Mouse (Mus musculus) A20 (cell line): Measurements from ENCODE around the gene Cxcr2.
A peak's percentile ranks its signal among the peaks of the same experiment; 100 is the strongest.

ENCODE experiments used
- DNase-seq: peaks from one replicate; pipeline ENCODE4 v3.0.0-alpha.2; 2011; ENCODE audit warnings: low read depth, low spot score

Gene Cxcr2

GRCm38 (mm10) chr1:74153461-74154184 lies at the start of gene Cxcr2:
Gene Cxcr2, plus strand, starts transcription at chr1:74153989.
- no peak for DNase-seq

DNA sequence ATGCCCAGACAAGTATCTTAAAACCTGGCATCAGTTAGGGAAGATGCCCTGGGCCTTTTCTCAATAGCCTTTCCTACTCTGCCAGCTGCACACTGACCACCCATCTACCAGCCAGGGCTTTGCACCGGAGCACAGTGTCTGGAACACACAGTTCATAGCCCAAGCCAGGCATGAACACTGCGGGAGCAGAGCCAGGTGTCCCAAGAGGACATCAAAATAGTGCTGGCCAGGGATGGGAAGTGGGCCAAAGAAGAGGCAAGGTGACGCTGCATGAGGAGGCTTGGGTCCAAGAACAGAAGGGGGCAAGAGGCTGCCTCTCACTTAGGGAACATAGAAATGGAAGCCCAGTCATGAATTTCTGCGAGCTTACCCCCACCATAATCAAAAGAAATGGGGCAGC lies 48.1 kb upstream of the Cxcr2 start:
- DNase-seq, result no peak

GRCm38 (mm10) chr1:74106214-74106613 lies 47.6 kb upstream of the Cxcr2 start:
- DNase-seq, result no peak

GRCm38 (mm10) chr1:74107931-74108618 lies 45.7 kb upstream of the Cxcr2 start:
- no peak for DNase-seq

DNA sequence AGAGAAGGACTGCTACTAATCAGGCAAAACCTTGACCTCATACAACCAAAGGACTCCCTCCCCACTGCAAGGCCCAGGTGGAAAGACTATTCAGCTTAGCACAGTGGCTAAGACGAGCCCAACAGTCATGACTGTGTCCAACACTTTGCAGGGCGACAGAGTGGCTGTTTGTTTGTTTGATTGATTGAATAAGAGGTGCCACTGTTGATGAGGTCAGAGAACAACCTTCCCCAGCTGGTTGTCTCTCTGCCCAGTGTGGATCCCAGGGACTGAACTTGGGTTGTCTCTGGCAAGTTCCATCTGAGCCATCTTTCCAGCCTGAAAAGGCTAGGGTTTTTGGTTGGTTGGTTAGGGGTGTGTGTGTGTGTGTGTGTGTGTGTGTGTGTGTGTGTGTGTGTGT lies 44.1 kb upstream of the Cxcr2 start:
- no peak for DNase-seq

DNA sequence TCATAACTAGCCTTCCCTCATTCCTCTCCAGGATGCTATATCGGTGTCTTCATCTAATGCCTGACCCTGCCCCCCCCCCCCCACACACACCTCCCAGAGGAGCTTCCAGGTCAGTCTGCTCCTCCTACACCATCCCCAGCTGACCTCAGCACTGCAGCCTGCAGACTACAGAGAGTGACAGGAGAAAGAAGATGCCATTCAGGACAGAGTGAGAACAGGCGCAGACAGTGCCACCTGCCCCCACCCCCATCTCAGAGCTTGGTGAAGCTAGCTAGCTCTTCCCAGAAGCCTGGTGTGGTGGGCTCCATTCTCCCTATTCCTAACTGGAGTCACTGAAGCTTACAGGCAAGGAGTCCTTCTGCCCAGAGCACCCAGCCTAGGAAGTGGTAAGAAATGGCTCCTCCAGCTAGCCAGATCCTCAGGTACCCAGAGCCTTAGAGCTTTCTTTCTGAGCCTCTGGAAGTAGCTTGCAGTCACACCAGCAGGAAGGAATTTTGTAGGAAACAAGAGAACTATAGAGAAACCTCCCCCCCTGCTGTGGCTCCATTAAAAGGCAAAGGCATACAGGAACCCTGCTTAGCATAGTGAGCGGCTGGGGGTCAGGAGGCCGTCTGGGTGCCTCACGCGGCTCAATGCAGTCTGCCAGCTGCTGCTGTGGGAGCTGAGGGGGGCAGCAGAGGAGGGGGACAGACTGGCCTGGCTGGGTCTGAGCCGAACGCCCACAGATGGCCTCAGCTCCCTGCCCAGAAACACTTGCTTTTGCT lies 42.7 kb upstream of the Cxcr2 start:
- DNase-seq, result no peak

GRCm38 (mm10) chr1:74111696-74112030 lies 42.1 kb upstream of the Cxcr2 start:
- DNase-seq, result no peak

- DNase-seq, result no peak
Measured at GRCm38 (mm10) chr1:74113071-74113470, 40.7 kb upstream of the Cxcr2 start.

DNA sequence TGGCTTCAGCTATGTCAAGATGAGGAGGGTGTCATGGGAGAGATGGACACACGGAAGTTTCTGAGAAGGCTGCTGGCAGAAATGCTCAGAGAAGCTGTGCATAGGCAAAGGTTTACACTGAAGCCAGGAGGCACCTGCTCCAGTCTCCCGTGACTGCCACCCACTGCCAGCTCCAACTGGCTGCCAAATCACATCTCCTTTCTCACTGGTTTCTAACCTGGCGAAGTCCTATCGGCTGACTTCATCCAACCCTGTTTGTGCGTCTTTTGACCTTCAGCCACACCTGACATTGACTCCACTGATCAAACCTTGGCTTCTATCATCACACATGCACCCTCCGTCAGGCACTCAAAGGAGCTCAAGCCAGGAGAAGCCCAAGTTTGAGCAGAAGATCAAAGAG lies 35.9 kb upstream of the Cxcr2 start:
- DNase-seq, result no peak

DNA sequence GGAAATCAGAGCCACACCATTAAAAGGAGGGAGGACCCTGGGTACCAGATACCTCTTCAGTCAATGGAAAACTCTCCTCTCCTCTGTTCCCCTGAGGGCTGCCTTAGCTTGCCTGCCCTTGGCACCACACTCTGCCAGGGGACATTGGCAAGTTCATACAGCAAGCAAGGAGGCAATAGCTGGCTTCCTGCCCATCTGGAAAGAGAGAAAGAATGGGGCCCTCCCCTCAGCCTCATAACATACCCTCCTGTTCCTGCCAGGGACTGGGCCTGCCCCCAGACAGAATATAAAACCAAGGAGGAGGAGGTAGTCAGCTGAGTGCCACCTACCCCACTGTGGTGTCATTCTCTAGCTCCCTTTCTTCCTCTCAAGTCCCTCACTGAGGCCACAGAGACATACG lies 34.7 kb upstream of the Cxcr2 start:
- no peak for DNase-seq

DNA sequence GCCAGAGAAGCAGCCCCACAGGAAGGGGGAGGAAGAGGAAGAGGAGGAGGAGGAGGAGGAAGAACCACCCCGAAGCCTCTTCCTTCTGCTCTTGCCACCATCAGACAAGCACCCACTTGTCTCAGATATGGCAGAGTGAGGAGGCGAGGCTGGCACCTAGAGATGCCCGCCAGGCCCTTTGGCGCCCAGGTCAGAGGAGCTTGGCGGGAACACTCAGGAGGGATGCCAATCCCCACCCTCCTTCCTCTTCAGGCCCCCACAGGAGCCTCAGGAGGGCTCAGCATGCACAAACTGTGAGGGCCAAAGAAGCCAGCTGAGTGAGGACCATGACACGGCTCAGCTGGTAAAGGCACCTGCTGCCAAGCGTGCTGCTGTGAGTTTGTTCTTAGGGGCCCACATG lies 32.7 kb upstream of the Cxcr2 start:
- DNase-seq, result no peak

GRCm38 (mm10) chr1:74121821-74122576 lies 31.8 kb upstream of the Cxcr2 start:
- DNase-seq, result no peak

DNA sequence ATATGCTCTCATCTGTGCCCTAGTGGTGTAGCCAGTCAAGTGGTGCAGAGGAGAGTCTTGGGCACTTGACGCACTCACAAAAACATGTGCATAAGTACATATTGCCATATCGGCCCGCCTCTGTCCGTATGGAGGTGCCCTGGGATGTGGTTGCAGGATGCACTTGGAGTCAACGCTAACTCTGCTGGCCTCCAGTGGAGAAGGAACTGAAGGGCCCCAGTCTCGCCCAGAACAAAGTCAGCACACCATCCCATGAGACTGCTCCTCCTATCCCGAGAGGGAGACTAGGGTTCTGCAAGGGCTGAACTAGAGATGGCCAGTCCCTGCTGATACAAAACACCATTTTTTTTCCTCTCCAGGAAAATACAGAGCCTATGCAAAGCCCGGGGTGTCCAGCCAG lies 30.6 kb upstream of the Cxcr2 start:
- no peak for DNase-seq

DNA sequence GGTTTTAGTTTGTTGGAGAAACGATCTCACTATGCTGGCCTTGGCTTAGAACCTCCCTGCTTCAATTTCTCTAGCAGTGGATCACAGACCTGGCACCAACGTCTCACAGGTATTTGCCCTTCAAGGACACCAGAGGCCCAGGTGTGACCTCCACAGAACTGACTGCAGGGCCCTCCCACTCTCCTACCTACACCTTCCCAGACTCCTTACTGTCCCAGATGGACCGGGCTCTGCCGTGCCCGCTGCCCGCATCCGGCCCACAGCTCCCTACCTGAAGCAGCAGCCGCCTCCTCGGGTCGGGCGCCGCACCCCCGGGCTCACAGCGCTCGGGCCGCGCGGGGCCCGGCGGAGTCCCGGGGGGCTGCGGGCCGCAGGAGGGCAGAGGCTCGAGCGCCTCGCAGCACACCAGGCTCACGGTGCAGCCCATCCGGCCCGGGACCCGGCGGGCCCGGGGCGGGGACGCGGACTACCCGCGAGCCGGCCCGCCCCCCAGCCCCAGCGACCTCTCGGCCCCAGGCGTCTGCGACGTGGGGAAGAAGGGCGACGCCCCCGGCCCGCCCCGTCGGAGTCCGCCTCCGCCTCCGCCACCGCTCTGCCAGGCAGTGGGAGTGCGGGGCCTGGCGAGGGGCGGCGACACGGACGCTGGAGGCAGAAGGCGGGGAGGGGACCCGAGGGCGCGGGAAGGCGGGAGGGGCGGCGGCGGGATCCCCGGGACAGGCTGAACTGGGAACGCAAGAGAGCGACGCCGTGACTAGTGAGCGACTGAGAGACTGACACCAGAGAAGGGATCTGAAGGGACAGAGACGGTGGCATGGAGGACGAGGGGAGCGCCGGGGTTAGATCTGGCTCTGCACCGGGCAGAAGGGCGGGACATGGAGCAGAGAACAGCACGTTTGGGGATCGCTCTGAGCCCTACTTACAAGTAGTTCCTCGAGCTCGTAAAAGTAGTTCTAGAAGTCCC lies 29.5 kb upstream of the Cxcr2 start, which contains the start of gene Tns1:
Tns1 (minus strand) TSS at position 429 of the 961 bp plus-strand sequence.
- no peak for DNase-seq

DNA sequence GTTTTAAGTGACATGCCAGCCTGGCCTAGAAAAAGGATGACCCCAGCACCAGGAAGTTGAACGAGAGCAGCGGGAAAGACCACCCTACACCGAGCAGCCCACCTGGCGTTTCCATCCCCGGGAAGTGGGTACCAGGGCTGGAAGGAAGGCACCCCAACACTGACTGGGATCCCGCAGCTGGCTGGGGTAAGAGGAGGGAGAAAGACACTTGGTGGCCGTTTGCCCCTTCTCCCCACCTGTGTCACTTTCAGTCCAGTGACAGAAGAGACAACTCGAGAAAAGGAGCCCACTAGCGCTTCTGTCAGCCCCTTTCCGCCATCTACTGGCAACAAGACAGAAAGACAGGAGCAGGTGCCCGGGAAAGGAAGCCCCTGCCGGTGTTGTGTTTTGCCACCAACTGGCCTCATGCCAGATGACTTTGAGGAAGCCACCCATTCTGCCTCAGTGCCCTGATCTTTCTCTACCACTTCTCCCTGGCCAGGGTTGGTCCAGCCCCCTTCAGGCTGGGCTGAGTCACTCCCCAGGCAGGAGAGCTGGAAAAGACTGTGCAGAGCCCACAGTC lies 28.7 kb upstream of the Cxcr2 start, which contains the start of gene Rufy4:
Rufy4 (plus strand) TSS at position 551 of the 562 bp plus-strand sequence.
- DNase-seq, result peak; percentile 86

- DNase-seq, result no peak
Measured at GRCm38 (mm10) chr1:74130883-74131659, 22.7 kb upstream of the Cxcr2 start.

- no peak for DNase-seq
Measured at GRCm38 (mm10) chr1:74132011-74132410, 21.8 kb upstream of the Cxcr2 start.

- no peak for DNase-seq
Measured at GRCm38 (mm10) chr1:74133954-74134353, 19.8 kb upstream of the Cxcr2 start.

DNA sequence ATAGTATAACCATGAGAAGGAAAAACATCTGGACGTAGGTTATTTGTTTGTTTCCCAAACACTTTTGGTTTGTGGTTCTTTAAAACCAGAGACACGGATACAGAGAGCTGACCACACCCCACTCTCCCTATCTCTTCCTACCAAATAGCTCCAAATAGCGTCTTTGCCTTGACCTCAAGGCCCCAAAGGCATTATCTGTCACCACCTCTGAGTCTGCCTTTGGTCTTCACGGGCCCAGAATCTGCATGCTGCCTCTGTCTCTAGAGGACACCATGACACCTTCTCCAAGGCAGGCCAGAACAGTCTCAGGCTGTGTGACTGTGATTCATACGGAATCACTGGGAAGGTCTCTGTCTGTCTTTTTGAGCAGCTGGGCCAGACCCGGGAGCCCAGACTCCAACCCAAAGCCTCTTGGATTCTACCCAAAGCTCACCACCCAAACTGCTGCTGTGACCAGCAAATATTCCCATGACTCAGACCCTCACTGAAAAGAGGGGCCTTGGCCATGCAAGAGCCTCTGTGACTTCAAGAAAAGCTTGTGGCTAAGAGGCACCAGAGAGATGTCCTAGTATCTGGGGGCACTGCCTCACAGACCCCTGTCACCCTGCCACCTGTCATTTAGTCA lies 18.4 kb upstream of the Cxcr2 start:
- no peak for DNase-seq
